Mouse (Mus musculus) limb, embryonic 14.5 days (tissue): Measurements from ENCODE around the gene Gm853. TPM values are rescaled to one million over a fixed set of nuclear protein-coding genes. Genes with fewer than 3 reads are reported as not detected.

Source experiments
- ATAC-seq: fragments of 200-750 bp; cut with Nextera tagmentation; 2 replicates; pipeline ENCODE4 v1.8.0; 2017; ENCODE audit warnings: low read depth, moderate number of reproducible peaks, moderate TSS enrichment; ENCODE audit not compliant: low FRiP score
- DNase-seq: peaks from one replicate; pipeline ENCODE4 v3.0.0-alpha.2; 2015; ENCODE audit warnings: low spot score
- H3K27ac ChIP-seq: fragments of 300-500 bp; sonication (generic); replicated peaks from 2 replicates; pipeline ENCODE4 v1.5.1; 2014; ENCODE audit warnings: low read depth, mild to moderate bottlenecking, low read length, moderate library complexity, mixed read lengths
- H3K27me3 ChIP-seq: fragments of 300-500 bp; sonication (generic); 2 replicates; pipeline ENCODE4 v1.6.1; 2014; ENCODE audit warnings: low read length, mixed read lengths; ENCODE audit not compliant: control insufficient read depth, insufficient read depth
- H3K36me3 ChIP-seq: fragments of 300-500 bp; sonication (generic); 2 replicates; pipeline ENCODE4 v1.6.1; 2014; ENCODE audit warnings: mild to moderate bottlenecking, low read length, moderate library complexity, mixed read lengths; ENCODE audit not compliant: control insufficient read depth, insufficient read depth
- H3K4me1 ChIP-seq: fragments of 300-500 bp; sonication (generic); 2 replicates; pipeline ENCODE4 v1.6.1; 2014; ENCODE audit warnings: antibody characterized with exemption, low read length, mixed read lengths; ENCODE audit not compliant: control insufficient read depth, insufficient read depth
- H3K4me2 ChIP-seq: fragments of 300-500 bp; sonication (generic); replicated peaks from 2 replicates; pipeline ENCODE4 v1.6.1; 2014; ENCODE audit warnings: low read depth, mild to moderate bottlenecking, low read length, moderate library complexity; ENCODE audit not compliant: severe bottlenecking
- H3K4me3 ChIP-seq: fragments of 300-500 bp; sonication (generic); replicated peaks from 2 replicates; pipeline ENCODE4 v1.5.1; 2014; ENCODE audit warnings: low read length
- H3K9ac ChIP-seq: fragments of 300-500 bp; sonication (generic); 2 replicates; pipeline ENCODE4 v1.6.1; 2014; ENCODE audit warnings: mild to moderate bottlenecking, low read depth, low read length, moderate library complexity; ENCODE audit not compliant: severe bottlenecking
- H3K9me3 ChIP-seq: fragments of 300-500 bp; sonication (generic); 2 replicates; pipeline ENCODE4 v1.6.1; 2016; ENCODE audit warnings: low read length; ENCODE audit not compliant: control insufficient read depth
- POLR2A ChIP-seq: fragments of 200-500 bp; IDR thresholded peaks from 2 replicates; pipeline ENCODE4 v1.8.0; 2012; ENCODE audit warnings: inconsistent platforms, mild to moderate bottlenecking, moderate library complexity, borderline replicate concordance; ENCODE audit not compliant: insufficient read depth, insufficient read length; ENCODE audit errors: extremely low read depth
- WGBS: fragments of 180-500 bp; shearing (Covaris S2); extraction: QIAGEN DNeasy Blood & Tissue Kit; methylation state at CpG from one replicate; pipeline ENCODE4 v1.1.7; 2014; 5-methylcytosine and 5-hydroxymethylcytosine counted together
- polyA plus RNA-seq, 2 experiments: library from polyadenylated mRNA; depleted of rRNA in 1 of 2; stranded (reverse) in 1 of 2; unstranded in 1 of 2; fragments of >200 nt; fragmentation: Nextera tagmentation in 1 of 2; extraction: Ambion mirVana in 1 of 2; gene quantifications; 2 replicates each; pipeline versions ENCODE4 v1.2.1 to v1.2.3; 2012 to 2014

Gene Gm853
- polyA plus RNA-seq, 2 experiments = 0.03 TPM; not detected in 1

DNA sequence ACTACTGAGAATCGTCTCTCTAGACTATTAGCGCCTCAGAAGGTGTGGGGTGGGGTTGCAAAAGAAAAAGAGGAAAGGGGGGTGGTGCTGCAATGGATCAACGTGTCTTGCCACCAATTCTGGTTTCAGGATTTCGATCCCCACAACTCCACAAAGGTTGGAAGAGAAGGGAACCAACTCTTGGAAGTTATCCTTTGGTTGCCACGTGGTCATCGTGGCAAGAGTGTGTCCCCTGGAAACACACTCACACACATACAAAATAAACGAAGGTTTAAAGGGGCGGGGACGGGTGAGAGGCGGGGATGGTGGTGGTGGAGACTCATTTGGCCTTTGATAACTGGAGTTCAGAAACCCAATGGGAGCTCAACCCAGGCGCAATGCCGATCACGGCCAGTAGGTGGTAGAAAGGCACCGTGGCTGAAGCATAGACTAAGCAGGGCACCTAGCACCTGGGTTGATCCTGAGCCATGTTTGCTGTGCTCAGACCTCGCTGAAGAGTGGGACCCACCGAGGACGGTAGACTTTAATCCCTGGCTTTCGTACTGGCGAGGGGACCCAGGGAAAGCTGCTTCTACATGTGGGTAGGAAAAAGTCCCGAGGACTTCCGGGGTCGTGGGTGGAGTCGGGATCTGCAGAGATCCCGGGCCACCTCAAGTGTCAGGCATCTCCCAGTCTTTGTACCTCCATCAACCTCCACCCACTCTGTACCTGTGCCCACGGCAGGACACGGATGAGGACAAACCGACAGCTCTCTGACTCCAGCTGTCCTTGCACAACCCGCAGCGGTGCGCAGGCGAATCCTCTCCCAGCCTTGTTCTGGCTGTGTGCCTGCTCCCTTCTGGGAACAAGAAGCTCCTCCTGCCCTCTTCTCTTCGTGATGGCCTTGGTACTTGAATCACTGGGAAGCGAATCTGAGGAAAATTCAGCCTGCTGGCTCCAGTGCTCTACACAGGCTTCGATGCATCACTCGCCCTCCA, 23.2 kb downstream of the Gm853 start:
- TF ChIP-seq POLR2A = no peak
- Histone ChIP-seq H3K4me3 (peak overlapping the region; percentile 32), H3K9ac (peak overlapping the region; percentile 43), H3K4me2 (peak overlapping the region; percentile 57), H3K27me3 (peaks cover 6% of the 10 kb centered on the region; the same call in 1 of the 2 replicates), H3K9me3 (no peaks in the 10 kb centered on the region), H3K27ac (no peak overlapping the region), H3K4me1 (no peaks in the 10 kb centered on the region), H3K36me3 (no peaks in the 10 kb centered on the region)
- WGBS = 22% methylated on average over 34 of the region's 35 CpGs
- ATAC-seq (peak; percentile 75), DNase-seq (peak; percentile 82)

DNA sequence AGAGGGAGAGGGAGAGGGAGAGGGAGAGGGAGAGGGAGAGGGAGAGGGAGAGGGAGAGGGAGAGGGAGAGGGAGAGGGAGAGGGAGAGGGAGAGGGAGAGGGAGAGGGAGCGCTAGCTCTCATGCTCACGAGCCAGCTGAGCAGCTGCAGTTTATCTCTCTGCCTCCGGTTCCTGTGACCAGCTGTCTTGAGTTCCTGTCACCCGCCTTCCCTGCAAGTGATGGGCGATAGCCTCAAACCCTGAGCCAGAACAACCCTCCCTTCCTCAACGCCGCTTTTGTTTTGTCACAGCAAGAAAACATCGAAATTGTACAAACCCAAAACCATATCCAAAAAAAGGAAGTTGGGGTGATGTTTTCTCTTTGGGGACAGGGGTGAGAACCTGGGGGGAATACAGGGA, 25.7 kb downstream of the Gm853 start:
- no peaks in the 10 kb centered on the region for H3K4me1 ChIP-seq
- no peak for TF ChIP-seq POLR2A
- 74% methylated on average over 8 of the region's 8 CpGs for WGBS
- no peak overlapping the region for H3K9ac ChIP-seq
- DNase-seq = no peak
- H3K4me2 ChIP-seq = no peak overlapping the region
- no peak for ATAC-seq
- no peaks in the 10 kb centered on the region for H3K9me3 ChIP-seq
- no peak overlapping the region for H3K27ac ChIP-seq
- H3K27me3 ChIP-seq = peaks cover 6% of the 10 kb centered on the region; the same call in 1 of the 2 replicates
- no peaks in the 10 kb centered on the region for H3K36me3 ChIP-seq
- no peak overlapping the region for H3K4me3 ChIP-seq

DNA sequence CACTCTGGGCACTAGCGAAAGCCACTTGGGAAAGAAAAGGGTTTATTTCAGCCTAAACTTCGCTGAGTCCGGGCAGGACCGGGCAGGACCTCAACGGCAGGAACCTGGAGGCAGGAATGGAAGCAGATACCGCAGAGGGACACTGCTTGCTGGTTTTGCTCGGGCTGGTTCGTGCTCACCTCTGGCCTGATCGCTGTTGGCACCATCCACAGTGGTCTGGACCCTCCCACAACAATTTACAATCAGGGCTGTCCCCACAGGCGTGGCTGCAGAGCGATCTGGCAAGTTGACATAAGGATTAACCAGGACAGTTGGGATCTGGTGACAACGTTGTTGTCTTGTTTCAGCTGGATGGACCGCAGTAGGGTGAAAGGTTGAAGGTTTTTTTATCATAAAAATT, 26.3 kb downstream of the Gm853 start:
- H3K36me3 ChIP-seq = no peaks in the 10 kb centered on the region

DNA sequence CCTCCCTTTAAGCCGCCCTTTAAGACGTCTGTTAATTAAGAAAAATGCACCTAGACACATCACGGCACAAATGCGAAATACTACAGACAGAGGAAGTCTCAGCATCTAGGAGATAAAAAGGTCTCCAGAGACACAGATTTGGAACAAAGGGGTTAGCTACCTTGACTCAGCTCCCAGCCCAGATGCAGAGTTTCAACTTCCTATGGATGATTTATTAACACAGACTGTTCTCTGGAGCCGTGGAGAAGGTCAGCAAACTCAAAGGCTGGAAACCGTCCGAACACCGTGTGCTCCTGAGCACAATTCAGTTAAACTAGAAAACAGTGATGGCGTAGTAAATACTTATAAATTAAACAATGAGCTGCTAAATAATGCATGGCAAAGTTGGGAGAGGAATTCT, 29.9 kb downstream of the Gm853 start:
- no peak for TF ChIP-seq POLR2A
- no peak for ATAC-seq

More for the DNA sequence above, 26.3 kb downstream of the Gm853 start:
- H3K4me1 ChIP-seq = no peaks in the 10 kb centered on the region
- WGBS = 69% methylated on average over 13 of the region's 13 CpGs
- no peak overlapping the region for H3K27ac ChIP-seq
- no peak for TF ChIP-seq POLR2A
- ATAC-seq (no peak), DNase-seq (no peak)
- no peak overlapping the region for H3K4me3 ChIP-seq
- no peaks in the 10 kb centered on the region for H3K9me3 ChIP-seq
- peaks cover 5% of the 10 kb centered on the region; the same call in 1 of the 2 replicates for H3K27me3 ChIP-seq
- H3K9ac ChIP-seq = no peak overlapping the region
- no peak overlapping the region for H3K4me2 ChIP-seq

DNA sequence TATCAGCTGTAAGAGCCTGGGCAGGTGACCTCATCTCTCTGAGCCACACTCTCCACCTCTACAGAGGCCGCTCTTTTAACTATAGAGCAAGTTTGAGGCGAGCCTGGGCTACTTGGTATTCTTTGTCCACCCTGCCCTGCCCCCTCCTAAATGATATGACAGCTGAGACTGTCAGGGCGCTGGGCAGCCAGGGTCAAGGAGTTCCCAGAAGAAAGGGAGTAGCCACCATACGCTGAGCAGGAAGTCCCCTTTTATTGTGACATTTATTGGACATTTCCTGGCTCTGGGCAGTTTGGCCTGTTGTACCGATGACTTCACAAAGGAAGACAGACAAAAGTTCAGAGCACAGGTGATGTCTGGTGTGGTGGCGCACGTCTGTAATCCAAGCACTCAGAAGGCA, 32.6 kb downstream of the Gm853 start:
- no peak for TF ChIP-seq POLR2A

More for the DNA sequence above, 29.9 kb downstream of the Gm853 start:
- 33% methylated on average over 9 of the region's 9 CpGs for WGBS
- Histone ChIP-seq H3K9ac (no peak overlapping the region), H3K9me3 (no peaks in the 10 kb centered on the region), H3K4me3 (no peak overlapping the region), H3K27ac (no peak overlapping the region), H3K36me3 (no peaks in the 10 kb centered on the region), H3K4me1 (no peaks in the 10 kb centered on the region), H3K4me2 (no peak overlapping the region), H3K27me3 (no peaks in the 10 kb centered on the region)
- DNase-seq = no peak

More for the DNA sequence above, 32.6 kb downstream of the Gm853 start:
- ATAC-seq (no peak), DNase-seq (no peak)
- Histone ChIP-seq H3K27me3 (no peaks in the 10 kb centered on the region), H3K9me3 (no peaks in the 10 kb centered on the region), H3K4me2 (no peak overlapping the region), H3K27ac (no peak overlapping the region), H3K36me3 (no peaks in the 10 kb centered on the region), H3K9ac (no peak overlapping the region), H3K4me1 (no peaks in the 10 kb centered on the region), H3K4me3 (no peak overlapping the region)
- 41% methylated on average over 7 of the region's 7 CpGs for WGBS
